Mouse (Mus musculus) C2C12 (cell line): ENCODE results near the gene Ehhadh. TPM values are rescaled to one million over a fixed set of nuclear protein-coding genes. Genes with fewer than 3 reads are reported as not detected.
A peak's percentile ranks its signal among the peaks of the same experiment; 100 is the strongest.

Experiments
- H3K27me3 ChIP-seq: one replicate; pipeline ENCODE4 v1.6.1; 2011; ENCODE audit not compliant: control insufficient read depth, insufficient read depth, insufficient read length
- H3K36me3 ChIP-seq: one replicate; pipeline ENCODE4 v1.6.1; 2011; ENCODE audit not compliant: control insufficient read depth, insufficient read depth
- H3K4me3 ChIP-seq: one replicate; pipeline ENCODE4 v1.5.1; 2011; ENCODE audit warnings: mild to moderate bottlenecking, control low read depth; ENCODE audit not compliant: poor library complexity, insufficient read depth, severe bottlenecking
- H3K79me2 ChIP-seq: one replicate; pipeline ENCODE4 v1.6.1; 2011; ENCODE audit not compliant: control insufficient read depth, insufficient read depth
- H3K79me3 ChIP-seq: one replicate; pipeline ENCODE4 v1.6.1; 2011; ENCODE audit warnings: low read depth, control low read depth
- H3ac ChIP-seq: one replicate; pipeline ENCODE3; 2011; ENCODE audit warnings: low read depth; ENCODE audit not compliant: control insufficient read depth, insufficient read length
- CEBPB ChIP-seq: IDR thresholded peaks from one replicate; pipeline ENCODE4 v1.6.1; 2011; ENCODE audit warnings: low read depth, mild to moderate bottlenecking, control low read depth, moderate library complexity
- CTCF ChIP-seq: IDR thresholded peaks from one replicate; pipeline ENCODE4 v1.5.1; 2011; ENCODE audit not compliant: control insufficient read depth, insufficient read depth, insufficient read length
- FOSL1 ChIP-seq: IDR thresholded peaks from one replicate; pipeline ENCODE4 v1.8.0; 2011; ENCODE audit warnings: mild to moderate bottlenecking, low read length; ENCODE audit not compliant: poor library complexity, insufficient read depth, severe bottlenecking
- MAX ChIP-seq: IDR thresholded peaks from one replicate; pipeline ENCODE4 v1.6.1; 2011; ENCODE audit warnings: mild to moderate bottlenecking, control low read depth
- MYOD1 ChIP-seq: IDR thresholded peaks from one replicate; pipeline ENCODE4 v1.6.1; 2011; ENCODE audit warnings: low read depth; ENCODE audit not compliant: control insufficient read depth, insufficient read length
- MYOG ChIP-seq: IDR thresholded peaks from one replicate; pipeline ENCODE4 v1.6.1; 2011; ENCODE audit not compliant: control insufficient read depth, insufficient read length; ENCODE audit errors: extremely low read depth
- USF1 ChIP-seq: IDR thresholded peaks from one replicate; pipeline ENCODE4 v1.6.1; 2011; ENCODE audit warnings: low read depth, mild to moderate bottlenecking, control low read depth, moderate library complexity
- polyA plus RNA-seq: library from polyadenylated mRNA; unstranded; fragments of >200 nt; fragmentation: generic; extraction: Trizol; gene quantifications from one replicate; pipeline ENCODE4 v1.2.1, GENCODE M21; 2012; ENCODE audit warnings: missing spikeins

Ehhadh gene
- polyA plus RNA-seq, 1 experiment, result 0.15 TPM

- no peaks in the 10 kb centered on the region for H3K36me3 ChIP-seq
- no peak overlapping the region for H3K4me3 ChIP-seq
- H3K79me3 ChIP-seq, result no peaks in the 10 kb centered on the region
- TF ChIP-seq USF1, result no peak
- no peak for TF ChIP-seq CTCF
- no peaks in the 10 kb centered on the region for H3K79me2 ChIP-seq
- H3ac ChIP-seq, result no peak overlapping the region
- peaks cover 8% of the 10 kb centered on the region for H3K27me3 ChIP-seq
Observed at GRCm38 (mm10) chr16:21735638-21736037, 52.0 kb downstream of the Ehhadh start.

- H3K4me3 ChIP-seq, result no peak overlapping the region
- peaks cover 17% of the 10 kb centered on the region for H3K27me3 ChIP-seq
- peak overlapping the region; percentile 49 for H3ac ChIP-seq
- H3K79me3 ChIP-seq, result no peaks in the 10 kb centered on the region
- H3K36me3 ChIP-seq, result no peaks in the 10 kb centered on the region
- no peaks in the 10 kb centered on the region for H3K79me2 ChIP-seq
- TF ChIP-seq USF1 (peak; percentile 1), MYOG (no peak)
Observed at GRCm38 (mm10) chr16:21727897-21728364, 59.7 kb downstream of the Ehhadh start.

GRCm38 (mm10) chr16:21727421-21727820 is 60.2 kb downstream of the Ehhadh start:
- H3K27me3 ChIP-seq, result peaks cover 17% of the 10 kb centered on the region
- no peaks in the 10 kb centered on the region for H3K36me3 ChIP-seq
- no peaks in the 10 kb centered on the region for H3K79me3 ChIP-seq
- no peak overlapping the region for H3K4me3 ChIP-seq
- TF ChIP-seq MYOD1, result no peak
- no peak for TF ChIP-seq MYOG
- TF ChIP-seq FOSL1, result no peak
- TF ChIP-seq MAX, result no peak
- TF ChIP-seq CTCF, result no peak
- TF ChIP-seq CEBPB, result no peak
- TF ChIP-seq USF1, result no peak
- no peak overlapping the region for H3ac ChIP-seq
- H3K79me2 ChIP-seq, result no peaks in the 10 kb centered on the region

GRCm38 (mm10) chr16:21724261-21724660 is 63.3 kb downstream of the Ehhadh start:
- Histone ChIP-seq H3K79me2 (no peaks in the 10 kb centered on the region), H3K79me3 (no peaks in the 10 kb centered on the region)
- TF ChIP-seq MAX, result no peak
- no peak for TF ChIP-seq CTCF
- no peak for TF ChIP-seq FOSL1
- no peak for TF ChIP-seq MYOG
- no peak for TF ChIP-seq USF1
- no peak for TF ChIP-seq CEBPB
- TF ChIP-seq MYOD1, result no peak

GRCm38 (mm10) chr16:21719770-21720169 is 67.8 kb downstream of the Ehhadh start:
- Histone ChIP-seq H3ac (no peak overlapping the region), H3K79me2 (no peaks in the 10 kb centered on the region), H3K4me3 (no peak overlapping the region), H3K36me3 (no peaks in the 10 kb centered on the region), H3K79me3 (no peaks in the 10 kb centered on the region), H3K27me3 (peaks cover 7% of the 10 kb centered on the region)
- no peak for TF ChIP-seq USF1
- TF ChIP-seq FOSL1, result no peak
- no peak for TF ChIP-seq MYOG
- no peak for TF ChIP-seq MAX
- TF ChIP-seq MYOD1, result no peak
- TF ChIP-seq CTCF, result no peak
- no peak for TF ChIP-seq CEBPB

More at GRCm38 (mm10) chr16:21724261-21724660, 63.3 kb downstream of the Ehhadh start:
- H3ac ChIP-seq, result no peak overlapping the region
- H3K4me3 ChIP-seq, result no peak overlapping the region
- H3K36me3 ChIP-seq, result no peaks in the 10 kb centered on the region
- peaks cover 7% of the 10 kb centered on the region for H3K27me3 ChIP-seq

GRCm38 (mm10) chr16:21714516-21714915 is 73.1 kb downstream of the Ehhadh start:
- TF ChIP-seq CEBPB (no peak), USF1 (no peak), CTCF (no peak), MYOG (no peak), MAX (no peak), FOSL1 (no peak), MYOD1 (no peak)
- Histone ChIP-seq H3K79me3 (no peaks in the 10 kb centered on the region), H3K4me3 (no peak overlapping the region), H3K79me2 (no peaks in the 10 kb centered on the region), H3ac (no peak overlapping the region), H3K36me3 (no peaks in the 10 kb centered on the region), H3K27me3 (no peaks in the 10 kb centered on the region)

Other genes with a start within 250 kb of the Ehhadh start
- gene 2510009E07Rik, start 93.1 kb downstream of the Ehhadh start, polyA plus RNA-seq, result 6.0 TPM
- 0.12 TPM for gene Map3k13, start 6.5 kb upstream of the Ehhadh start, polyA plus RNA-seq
- 15.4 TPM for gene Tmem41a, start 159.7 kb upstream of the Ehhadh start, polyA plus RNA-seq
- 0.05 TPM for gene Liph, start 207.9 kb upstream of the Ehhadh start, polyA plus RNA-seq
- gene Senp2, start 221.7 kb upstream of the Ehhadh start, polyA plus RNA-seq, result 14.5 TPM